Mouse (Mus musculus) frontal cortex, adult (tissue): Measurements from ENCODE around the gene Rnf6.

Experiments
- ATAC-seq: cut with Nextera tagmentation; 2 replicates; pipeline ENCODE4 v1.9.2; 2017; ENCODE audit warnings: mild to moderate bottlenecking, moderate library complexity, mixed read lengths; ENCODE audit not compliant: low TSS enrichment

The Rnf6 gene

DNA sequence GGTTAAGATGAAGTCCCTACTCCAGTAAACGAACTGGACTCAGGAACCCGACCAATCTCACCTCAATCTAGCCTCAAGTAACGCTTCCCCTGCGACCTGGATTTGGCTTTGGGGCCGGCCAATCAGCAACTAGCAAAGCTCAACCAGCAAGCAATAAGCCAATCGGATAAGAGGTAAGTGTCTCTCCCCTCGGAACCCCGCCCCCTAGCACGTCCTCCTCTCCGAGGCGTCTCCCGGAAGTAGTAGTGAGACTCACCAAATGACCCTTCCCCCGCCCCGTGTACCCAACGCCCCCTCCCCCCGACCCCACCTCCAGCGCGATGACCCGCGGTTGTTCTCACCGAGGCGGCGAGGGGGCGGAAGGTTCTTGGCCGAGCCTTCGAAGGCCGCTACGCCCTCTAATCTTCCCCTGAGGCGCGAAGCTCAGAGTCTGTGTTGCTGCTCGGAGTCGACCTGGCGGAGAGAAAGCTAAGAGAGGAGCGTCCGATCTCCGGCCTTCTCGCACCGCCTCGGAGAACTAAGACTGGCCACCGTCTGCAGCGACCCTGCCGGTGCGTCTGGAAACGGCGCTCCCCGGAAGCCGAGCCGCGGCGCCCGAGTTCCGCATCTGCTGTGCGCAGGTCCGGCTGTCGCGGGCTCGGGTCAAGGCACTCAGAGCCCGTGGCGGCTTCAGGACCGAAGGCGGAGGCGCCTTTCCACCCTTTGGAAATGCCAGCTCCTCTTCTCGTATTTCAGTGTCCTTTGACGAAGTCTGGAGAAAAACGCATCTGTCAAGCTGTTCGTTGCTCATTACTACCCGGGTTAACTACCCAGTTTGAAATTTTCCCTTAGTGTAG, at the start of gene Rnf6:
Gene Rnf6, minus strand, starts transcription at position 677 of the 836 bp plus-strand sequence.
- ATAC-seq, result peak; percentile 100

GRCm38 (mm10) chr5:146270593-146270992, 49.2 kb upstream of the Rnf6 start:
- no peak for ATAC-seq

GRCm38 (mm10) chr5:146267776-146268175, 46.4 kb upstream of the Rnf6 start:
- ATAC-seq, result no peak

DNA sequence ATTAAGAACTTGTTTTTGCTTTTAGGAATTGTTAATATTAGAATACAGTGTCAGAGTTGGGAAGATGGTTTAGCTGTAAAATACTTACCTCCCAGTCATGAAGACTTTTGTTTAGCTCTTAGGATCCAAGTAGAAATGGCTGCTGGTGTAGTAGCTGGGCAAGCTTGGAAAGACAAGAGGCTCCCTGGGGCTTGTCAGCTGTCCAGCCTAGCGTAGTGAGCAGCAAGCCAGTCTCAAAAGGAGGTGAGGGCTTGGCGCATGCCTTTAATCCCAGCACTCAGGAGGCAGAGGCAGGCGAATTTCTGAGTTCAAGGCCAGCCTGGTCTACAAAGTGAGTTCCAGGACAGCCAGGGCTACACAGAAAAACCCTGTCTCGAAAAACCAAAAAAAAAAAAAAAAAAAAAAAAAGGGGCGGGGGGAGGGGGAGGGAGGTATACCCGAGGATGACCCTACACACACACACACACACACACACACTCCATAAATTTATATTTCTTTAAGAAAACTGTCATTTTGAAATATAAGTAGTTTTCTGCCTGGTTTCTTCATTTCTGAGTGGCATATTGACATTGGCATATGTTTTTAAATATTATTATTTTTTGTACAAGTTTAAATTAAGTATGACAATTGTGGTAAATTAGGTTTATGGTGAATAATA, 44.7 kb upstream of the Rnf6 start:
- no peak for ATAC-seq

DNA sequence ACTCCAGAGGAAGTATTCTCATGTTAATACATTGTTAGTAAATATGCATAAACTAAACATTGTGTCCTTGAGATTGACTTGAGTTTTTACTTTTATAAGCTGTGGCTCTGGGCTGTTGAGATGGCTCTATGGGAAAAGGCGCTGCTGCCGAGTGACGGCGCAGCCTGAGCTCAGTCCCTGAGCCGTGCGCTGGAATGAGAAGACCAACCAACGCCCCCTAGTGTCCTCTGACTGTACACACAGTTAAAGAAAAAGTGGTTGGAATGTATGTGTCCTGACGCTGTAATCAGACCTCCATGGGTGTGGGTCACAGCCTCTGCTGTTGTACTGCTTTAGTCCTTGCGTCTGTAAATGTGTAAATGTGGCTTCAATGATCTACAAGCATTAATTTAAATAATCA, 38.6 kb upstream of the Rnf6 start:
- no peak for ATAC-seq

- peak; percentile 69 for ATAC-seq
Observed at GRCm38 (mm10) chr5:146253644-146254043, 32.3 kb upstream of the Rnf6 start.

GRCm38 (mm10) chr5:146251663-146252429, 30.5 kb upstream of the Rnf6 start:
- no peak for ATAC-seq

GRCm38 (mm10) chr5:146250369-146251075, 29.2 kb upstream of the Rnf6 start:
- no peak for ATAC-seq

DNA sequence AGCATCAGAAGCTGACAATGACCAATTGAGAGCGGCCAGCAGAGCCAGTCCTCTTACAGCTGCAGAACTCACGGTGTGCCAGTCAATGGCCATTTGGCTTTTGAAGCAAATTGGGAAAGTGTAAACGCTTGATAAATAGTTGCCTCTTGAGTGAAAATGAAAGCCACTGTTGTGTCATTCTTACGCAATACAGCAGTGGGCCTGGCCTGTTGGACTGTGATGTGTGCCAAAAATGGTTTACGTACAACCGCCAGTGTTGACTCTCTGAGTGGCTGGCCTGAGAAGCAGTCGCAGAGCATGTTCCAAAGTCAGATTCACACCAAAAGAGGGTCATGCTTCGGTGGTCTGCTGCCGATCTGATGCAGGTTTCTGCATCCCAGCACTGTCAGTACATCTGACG, 27.4 kb upstream of the Rnf6 start:
- 0 out of 2 replicates have a peak, but pooled peaks have one; percentile 31 for ATAC-seq

- no peak for ATAC-seq
Observed at GRCm38 (mm10) chr5:146247709-146248108, 26.4 kb upstream of the Rnf6 start.

GRCm38 (mm10) chr5:146246386-146246785, 25.0 kb upstream of the Rnf6 start:
- no peak for ATAC-seq

DNA sequence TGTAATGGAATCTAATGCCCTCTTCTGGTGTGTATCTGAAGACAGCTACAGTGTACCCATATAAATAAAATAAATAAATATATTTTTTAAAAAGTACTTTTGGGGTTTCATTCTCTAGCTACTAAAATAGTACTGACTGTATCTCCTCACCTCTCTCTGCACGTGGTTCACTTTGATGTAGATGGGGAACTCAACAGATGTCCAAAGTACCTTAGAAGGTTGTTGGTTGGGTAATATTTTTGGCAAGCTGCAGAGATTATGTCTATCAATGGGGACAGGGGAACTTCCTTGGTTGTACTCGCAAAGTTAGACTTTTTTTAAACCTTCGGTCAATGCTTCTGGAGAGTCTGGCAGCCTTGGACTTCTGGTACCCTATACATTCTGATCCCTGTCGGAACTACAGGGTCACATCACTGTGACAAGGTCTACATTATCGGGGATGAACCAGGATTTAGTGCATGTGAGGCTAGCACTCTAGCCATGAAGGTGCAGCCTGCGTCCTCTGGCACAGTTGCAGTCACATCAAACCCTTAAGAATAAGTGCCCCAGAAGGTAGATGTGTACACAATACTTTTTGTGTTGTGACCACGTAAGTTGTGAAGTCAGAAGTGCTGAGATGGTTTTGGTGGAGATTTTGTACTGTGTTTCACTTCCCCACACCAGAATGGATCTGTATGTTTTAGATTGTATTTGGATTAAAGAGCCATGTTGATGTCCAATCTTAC, 24.5 kb upstream of the Rnf6 start:
- ATAC-seq, result no peak

- ATAC-seq, result no peak
Observed at GRCm38 (mm10) chr5:146245193-146245592, 23.8 kb upstream of the Rnf6 start.

GRCm38 (mm10) chr5:146241202-146241601, 19.8 kb upstream of the Rnf6 start:
- ATAC-seq, result no peak

- no peak for ATAC-seq
Observed at GRCm38 (mm10) chr5:146240771-146241170, 19.4 kb upstream of the Rnf6 start.

DNA sequence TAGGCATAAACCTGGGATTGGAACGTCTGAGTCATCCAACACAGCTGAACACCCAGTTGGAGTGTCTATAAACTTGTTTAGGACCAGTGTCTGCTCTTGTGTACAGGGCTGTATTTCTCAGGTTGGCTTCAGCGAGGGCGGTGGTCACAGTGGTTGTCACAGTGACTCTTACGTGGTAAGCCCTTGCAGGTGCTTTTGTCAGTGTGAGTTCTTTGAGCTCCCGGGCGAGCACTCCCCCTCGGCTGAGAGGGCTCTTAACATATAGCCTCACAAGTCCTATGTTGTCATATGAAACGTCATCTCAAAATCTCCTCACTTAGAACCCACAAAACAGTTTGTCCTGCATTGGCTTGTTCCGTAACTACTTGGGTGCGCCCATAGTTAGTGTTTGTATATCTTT, 16.9 kb upstream of the Rnf6 start:
- ATAC-seq, result no peak

DNA sequence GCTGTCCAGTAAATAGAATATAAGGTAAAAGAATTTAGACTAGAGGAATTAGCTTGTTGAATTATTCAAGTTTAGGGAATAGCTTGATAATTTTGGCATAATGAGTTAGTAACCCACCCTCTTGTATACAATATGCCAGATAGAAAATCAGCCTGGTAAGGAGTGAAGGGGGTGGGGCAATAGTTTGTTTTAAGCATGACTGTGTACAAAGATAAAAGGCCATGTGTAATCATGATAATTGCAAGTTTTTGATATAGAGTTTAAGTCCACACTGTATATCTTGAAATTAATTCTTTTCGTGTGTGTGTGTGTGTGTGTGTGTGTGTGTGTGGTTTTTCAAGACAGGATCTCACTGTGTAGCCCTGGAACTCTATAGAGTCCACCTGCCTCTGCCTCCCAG, 13.0 kb upstream of the Rnf6 start:
- ATAC-seq, result no peak

DNA sequence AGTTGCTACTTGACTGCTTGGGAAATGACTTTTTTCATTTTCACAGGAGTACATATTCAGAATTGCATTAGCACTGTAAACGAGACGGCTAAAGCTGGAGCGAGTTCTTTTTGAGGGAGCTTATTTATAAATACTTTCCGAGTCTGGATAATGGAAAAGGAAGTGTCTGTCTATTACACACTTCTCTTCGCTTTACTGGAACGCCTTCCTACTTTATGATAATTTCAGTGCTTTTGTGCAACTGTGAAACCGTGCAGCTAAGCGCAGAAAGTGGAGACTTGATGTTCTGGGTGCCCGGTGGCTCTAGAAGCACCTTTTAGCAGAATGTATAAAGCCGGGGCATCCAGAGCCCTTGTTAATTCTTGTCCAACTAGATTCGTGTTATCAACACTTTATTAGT, 11.5 kb upstream of the Rnf6 start:
- ATAC-seq, result no peak

- ATAC-seq, result no peak
Observed at GRCm38 (mm10) chr5:146232056-146232675, 10.8 kb upstream of the Rnf6 start.

DNA sequence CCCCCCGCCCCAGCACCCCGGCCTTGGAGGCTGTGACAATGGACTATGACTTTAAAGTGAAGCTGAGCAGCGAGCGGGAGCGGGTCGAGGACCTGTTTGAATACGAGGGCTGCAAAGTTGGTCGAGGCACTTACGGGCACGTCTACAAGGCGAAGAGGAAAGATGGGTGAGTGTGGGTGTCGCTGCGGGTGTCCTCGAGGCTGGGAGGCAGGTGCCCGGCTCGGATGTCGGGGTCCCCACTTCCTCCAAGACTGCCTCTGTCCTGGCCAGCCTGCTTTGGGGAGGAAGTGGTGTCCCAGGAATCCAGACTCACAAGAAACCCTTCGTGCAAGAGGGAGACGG, 10.3 kb upstream of the Rnf6 start:
- peak; percentile 36 for ATAC-seq
